Mouse (Mus musculus): ENCODE measurements at regions not wholly inside any gene's neighbourhood (a gene's known extent, or its start where the extent isn't known, plus 50 kb on each side); places are given as distances from the start of the nearest gene placed in this dataset.

- no peak for TF ChIP-seq TBP (IDR thresholded peaks at IDR 0.05; ENCODE audit: low read depth, low read length)
- TF ChIP-seq POLR2AphosphoS2 (IDR thresholded peaks at IDR 0.05; ENCODE audit: low read length) = no peak
- TF ChIP-seq HCFC1 (IDR thresholded peaks at IDR 0.05; ENCODE audit: low read depth, low read length) = no peak
- no peak for TF ChIP-seq EP300 (IDR thresholded peaks at IDR 0.05; ENCODE audit: low read depth in 1 of 2, low read length in 2 of 2)
- no peak for TF ChIP-seq USF1 (IDR thresholded peaks at IDR 0.05; ENCODE audit: low read depth, low read length)
- TF ChIP-seq POLR2A (IDR thresholded peaks at IDR 0.05; ENCODE audit: control insufficient read depth in 1 of 2, insufficient read depth in 1 of 2, low read depth in 1 of 2, low read length in 2 of 2, poor library complexity in 1 of 2) = no peak
- no peak for TF ChIP-seq CHD2 (IDR thresholded peaks at IDR 0.05; ENCODE audit: low read length)
- no peak for TF ChIP-seq SMC3 (IDR thresholded peaks at IDR 0.05; ENCODE audit: low read depth, low read length)
- no peak for TF ChIP-seq CTCF (IDR thresholded peaks at IDR 0.05 in 2 of 3, conservative IDR thresholded peaks at IDR 0.05 in 1 of 3; ENCODE audit: control insufficient read depth in 1 of 3, insufficient read depth in 1 of 3, low read depth in 2 of 3, low read length in 3 of 3, poor library complexity in 1 of 3, severe bottlenecking in 1 of 3)
- no peak for TF ChIP-seq BHLHE40 (IDR thresholded peaks at IDR 0.05; ENCODE audit: borderline replicate concordance, low read depth, low read length)
- TF ChIP-seq SIN3A (IDR thresholded peaks at IDR 0.05; ENCODE audit: low read length) = no peak
- TF ChIP-seq ZNF384 (IDR thresholded peaks at IDR 0.05; ENCODE audit: low read depth, low read length) = no peak
- TF ChIP-seq KAT2A (conservative IDR thresholded peaks at IDR 0.05; ENCODE audit: low read depth, low read length) = no peak
These were observed 116.6 kb upstream of the Cdh8 start for GRCm38 (mm10) chr8:99532686-99533415.

Data from MEL (cell line).